Mouse (Mus musculus) ES-E14 (cell line): ENCODE data around the gene Midn. TPM values are rescaled to one million over a fixed set of nuclear protein-coding genes. Genes with fewer than 3 reads are reported as not detected.

Source experiments
- DNase-seq: peaks from one replicate; pipeline ENCODE4 v3.0.0-alpha.2; 2013; ENCODE audit warnings: low read depth, low spot score
- H3K27ac ChIP-seq: 2 replicates; pipeline ENCODE4 v1.5.1; 2012; ENCODE audit warnings: low read depth, mild to moderate bottlenecking, low read length, moderate library complexity, mixed read lengths; ENCODE audit not compliant: poor library complexity, insufficient read depth, severe bottlenecking
- H3K36me3 ChIP-seq: 2 replicates; pipeline ENCODE4 v1.6.1; 2012; ENCODE audit warnings: mild to moderate bottlenecking, low read length, moderate library complexity, mixed read lengths; ENCODE audit not compliant: control insufficient read depth, poor library complexity, insufficient read depth, severe bottlenecking
- H3K4me1 ChIP-seq, 2 experiments: fragments of 150-350 bp in 1 of 2; sonication (generic) in 1 of 2; 2 replicates each; pipeline ENCODE4 v1.6.1; 2012; ENCODE audit warnings: low read length in 2 of 2, mild to moderate bottlenecking in 1 of 2, mixed read lengths in 1 of 2; ENCODE audit not compliant: control insufficient read depth in 2 of 2, insufficient read depth in 2 of 2, poor library complexity in 1 of 2
- H3K4me3 ChIP-seq, 2 experiments: fragments of 150-350 bp in 1 of 2; sonication (generic) in 1 of 2; 2 replicates each; pipeline ENCODE4 v1.5.1; 2012; ENCODE audit warnings: low read length in 2 of 2, low read depth in 1 of 2, mild to moderate bottlenecking in 1 of 2, mixed read lengths in 1 of 2; ENCODE audit not compliant: insufficient read depth in 1 of 2, poor library complexity in 1 of 2, severe bottlenecking in 1 of 2
- H3K9ac ChIP-seq: 2 replicates; pipeline ENCODE4 v1.6.1; 2012; ENCODE audit warnings: low read depth, mild to moderate bottlenecking, low read length, mixed read lengths; ENCODE audit not compliant: poor library complexity, insufficient read depth, severe bottlenecking
- H3K9me3 ChIP-seq: fragments of 150-350 bp; sonication (generic); 2 replicates; pipeline ENCODE4 v1.6.1; 2012; ENCODE audit warnings: low read depth, mild to moderate bottlenecking, low read length; ENCODE audit not compliant: control insufficient read depth, insufficient read depth
- CHD2 ChIP-seq: IDR thresholded peaks from 2 replicates; pipeline ENCODE4 v1.6.1; 2014; ENCODE audit warnings: mild to moderate bottlenecking, low read depth, low read length, inconsistent platforms
- HCFC1 ChIP-seq: IDR thresholded peaks from 2 replicates; pipeline ENCODE4 v1.6.1; 2012; ENCODE audit warnings: low read length, inconsistent platforms, borderline replicate concordance; ENCODE audit not compliant: insufficient read depth
- MAFK ChIP-seq: IDR thresholded peaks from 2 replicates; pipeline ENCODE4 v1.6.1; 2014; ENCODE audit warnings: mild to moderate bottlenecking, low read depth, low read length, inconsistent platforms; ENCODE audit not compliant: insufficient read depth
- ZC3H11A ChIP-seq: IDR thresholded peaks from 2 replicates; pipeline ENCODE4 v1.6.1; 2012; ENCODE audit warnings: low read depth, mild to moderate bottlenecking, inconsistent platforms, low read length, borderline replicate concordance
- ZNF384 ChIP-seq: IDR thresholded peaks from 2 replicates; pipeline ENCODE4 v1.6.1; 2012; ENCODE audit warnings: low read depth, low read length, inconsistent platforms
- in situ Hi-C, 2 experiments: fragments of 600-800 bp; cut with MboI; formaldehyde crosslinking; loops; one replicate each; pipeline ENCODE4 v1.15.1; 2025; ENCODE audit warnings: low sequenced_read_pairs in 2 of 2, inconsistent platforms in 1 of 2; ENCODE audit not compliant: unreplicated experiment in 2 of 2
- total RNA-seq: library from RNA; depleted of rRNA; stranded (reverse); fragments of 300-350 nt; gene quantifications from 2 replicates; pipeline ENCODE4 v1.2.3, GENCODE M21; 2012; rRNA removed

Midn gene
- total RNA-seq, 1 experiment = 38.3 TPM

DNA sequence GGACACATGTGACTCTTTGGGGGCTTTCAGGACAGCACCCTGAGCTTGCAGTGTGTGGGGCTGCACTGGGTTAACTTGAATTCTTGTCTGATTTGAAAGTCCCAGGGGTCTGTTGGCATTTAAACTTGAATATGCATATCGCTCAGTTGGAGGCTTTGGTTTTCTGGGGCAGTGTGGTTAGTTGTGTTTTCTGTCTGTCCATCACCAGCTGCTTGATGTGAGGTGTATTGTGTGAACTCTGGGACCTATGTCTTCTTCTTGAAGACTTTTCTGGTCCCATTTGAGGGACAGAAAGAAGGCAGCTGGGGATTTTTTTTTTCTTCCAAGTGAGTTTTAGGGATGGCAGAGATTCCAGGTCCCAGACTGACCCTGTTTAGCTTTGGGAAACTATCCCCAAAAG lies 59.1 kb downstream of the Midn start:
- no peak for TF ChIP-seq MAFK
- no peak for TF ChIP-seq ZC3H11A
- no peak for TF ChIP-seq HCFC1
- no peak for TF ChIP-seq CHD2
- no peak for TF ChIP-seq ZNF384
- Histone ChIP-seq H3K9me3 (no peaks in the 10 kb centered on the region), H3K27ac (no peak overlapping the region), H3K9ac (no peak overlapping the region), H3K4me1 (peaks cover 2 to 20% of the 10 kb centered on the region in 2 experiments; a peak in 2 of 4 replicates), H3K36me3 (no peaks in the 10 kb centered on the region), H3K4me3 (no peak overlapping the region)
- in situ Hi-C loops = no loop called here
- no peak for DNase-seq

DNA sequence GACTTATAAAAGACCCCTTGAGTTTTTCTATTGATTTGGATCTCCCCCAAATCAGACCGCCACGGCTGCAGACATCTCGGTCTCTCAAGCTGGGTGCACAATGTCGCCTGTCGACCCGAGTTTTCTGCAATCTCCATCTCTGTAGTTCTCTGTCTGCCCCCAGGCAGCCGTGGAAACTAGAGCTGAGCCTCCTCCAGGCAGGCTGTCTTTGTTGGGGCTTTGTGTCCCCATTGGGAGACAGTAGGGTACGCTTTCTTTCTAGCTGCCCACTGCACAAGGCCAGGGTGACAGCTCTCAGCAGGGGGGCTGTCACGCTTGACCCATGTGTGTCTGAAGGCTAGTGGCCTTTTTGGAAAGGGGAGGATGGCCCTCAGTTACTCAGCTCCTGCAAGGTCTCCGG lies 59.6 kb downstream of the Midn start:
- no peak for DNase-seq
- Histone ChIP-seq H3K9me3 (no peaks in the 10 kb centered on the region), H3K4me1 (peaks cover 2 to 20% of the 10 kb centered on the region in 2 experiments; a peak in 2 of 4 replicates), H3K4me3 (no peak overlapping the region), H3K9ac (no peak overlapping the region), H3K36me3 (no peaks in the 10 kb centered on the region), H3K27ac (no peak overlapping the region)
- in situ Hi-C loops = no loop called here
- TF ChIP-seq HCFC1 (no peak), MAFK (no peak), ZC3H11A (no peak), CHD2 (no peak), ZNF384 (no peak)

Other genes starting within 250 kb of the Midn start
- gene Med16, start 239.3 kb upstream of the Midn start, total RNA-seq = 21.0 and 24.9 TPM in 2 replicates
- gene Gm26602, start 237.4 kb upstream of the Midn start, total RNA-seq = 2.3 and 8.3 TPM in 2 replicates
- gene Kiss1r, start 231.3 kb upstream of the Midn start, total RNA-seq = 0.85 and 2.4 TPM in 2 replicates
- 24.0 and 28.2 TPM in 2 replicates for gene R3hdm4, start 227.1 kb upstream of the Midn start, total RNA-seq
- 10.8 and 16.3 TPM in 2 replicates for gene Arid3a, start 221.2 kb upstream of the Midn start, total RNA-seq
- 155 and 195 TPM in 2 replicates for gene Wdr18, start 188.1 kb upstream of the Midn start, total RNA-seq
- 0.36 and 0.74 TPM in 2 replicates for gene Grin3b, start 177.6 kb upstream of the Midn start, total RNA-seq
- gene Tmem259, start 163.9 kb upstream of the Midn start, total RNA-seq = 127 and 220 TPM in 2 replicates
- 94.1 and 159 TPM in 2 replicates for gene Cnn2, start 159.7 kb upstream of the Midn start, total RNA-seq
- gene Abca7, start 151.8 kb upstream of the Midn start, total RNA-seq = 8.8 and 18.9 TPM in 2 replicates
- gene Arhgap45, start 131.6 kb upstream of the Midn start, total RNA-seq = 17.0 and 20.9 TPM in 2 replicates
- 266 and 293 TPM in 2 replicates for gene Polr2e, start 108.5 kb upstream of the Midn start, total RNA-seq
- 1,456 and 1,919 TPM in 2 replicates for gene Gpx4, start 101.1 kb upstream of the Midn start, total RNA-seq
- 36.6 and 49.3 TPM in 2 replicates for gene Sbno2, start 42.7 kb upstream of the Midn start, total RNA-seq
- 124 and 141 TPM in 2 replicates for gene Stk11, start 32.5 kb upstream of the Midn start, total RNA-seq
- 217 and 226 TPM in 2 replicates for gene Atp5d, start 9.6 kb upstream of the Midn start, total RNA-seq
- 20.9 and 41.0 TPM in 2 replicates for gene Cbarp, start 7.4 kb upstream of the Midn start, total RNA-seq
- 69.6 and 105 TPM in 2 replicates for gene Cirbp, start 17.7 kb downstream of the Midn start, total RNA-seq
- 25.4 and 31.2 TPM in 2 replicates for gene 1600002K03Rik, start 24.7 kb downstream of the Midn start, total RNA-seq
- 2.7 and 3.4 TPM in 2 replicates for gene Efna2, start 31.2 kb downstream of the Midn start, total RNA-seq
- gene Mum1, start 78.2 kb downstream of the Midn start, total RNA-seq = 80.8 and 115 TPM in 2 replicates
- gene Ndufs7, start 100.8 kb downstream of the Midn start, total RNA-seq = 205 and 290 TPM in 2 replicates
- 2.9 and 3.0 TPM in 2 replicates for gene Gamt, start 112.7 kb downstream of the Midn start, total RNA-seq
- 121 and 154 TPM in 2 replicates for gene Dazap1, start 113.2 kb downstream of the Midn start, total RNA-seq
- 2,505 and 2,820 TPM in 2 replicates for gene Rps15, start 144.2 kb downstream of the Midn start, total RNA-seq
- 4.4 and 4.6 TPM in 2 replicates for gene Apc2, start 147.7 kb downstream of the Midn start, total RNA-seq
- 29.6 and 33.4 TPM in 2 replicates for gene 2310011J03Rik, start 172.3 kb downstream of the Midn start, total RNA-seq
- 1.4 and 3.3 TPM in 2 replicates for gene Pcsk4, start 181.2 kb downstream of the Midn start, total RNA-seq
- 13.3 and 21.8 TPM in 2 replicates for gene Reep6, start 181.7 kb downstream of the Midn start, total RNA-seq
- 2.1 and 2.4 TPM in 2 replicates for gene Adamtsl5, start 200.1 kb downstream of the Midn start, total RNA-seq
- 6.0 and 17.4 TPM in 2 replicates for gene Plk5, start 208.2 kb downstream of the Midn start, total RNA-seq
- gene Mex3d, start 239.4 kb downstream of the Midn start, total RNA-seq = 27.1 and 28.9 TPM in 2 replicates